Mouse (Mus musculus) midbrain, embryonic 15.5 days (tissue): Measurements from ENCODE around the gene Gab1. TPM values are rescaled to one million over a fixed set of nuclear protein-coding genes. Genes with fewer than 3 reads are reported as not detected.

Experiments
- ATAC-seq: fragments of 200-750 bp; cut with Nextera tagmentation; replicated peaks from 2 replicates; pipeline ENCODE4 v1.8.0; 2017; ENCODE audit warnings: moderate TSS enrichment
- H3K27ac ChIP-seq: fragments of 300-500 bp; sonication (generic); 2 replicates; pipeline ENCODE4 v1.5.1; 2015; ENCODE audit warnings: mild to moderate bottlenecking, inconsistent platforms
- H3K27me3 ChIP-seq: fragments of 300-500 bp; sonication (generic); replicated peaks from 2 replicates; pipeline ENCODE4 v1.6.1; 2015; ENCODE audit warnings: inconsistent platforms
- H3K36me3 ChIP-seq: fragments of 300-500 bp; sonication (generic); replicated peaks from 2 replicates; pipeline ENCODE4 v1.6.1; 2015; ENCODE audit warnings: inconsistent platforms
- H3K4me1 ChIP-seq: fragments of 300-500 bp; sonication (generic); 2 replicates; pipeline ENCODE4 v1.6.1; 2015; ENCODE audit warnings: inconsistent platforms
- H3K4me2 ChIP-seq: fragments of 300-500 bp; sonication (generic); 2 replicates; pipeline ENCODE4 v1.6.1; 2015; ENCODE audit warnings: inconsistent platforms, mild to moderate bottlenecking, moderate library complexity
- H3K4me3 ChIP-seq: fragments of 300-500 bp; sonication (generic); 2 replicates; pipeline ENCODE4 v1.5.1; 2015; ENCODE audit warnings: mild to moderate bottlenecking, inconsistent platforms
- H3K9ac ChIP-seq: fragments of 300-500 bp; sonication (generic); 2 replicates; pipeline ENCODE4 v1.6.1; 2015; ENCODE audit warnings: mild to moderate bottlenecking, inconsistent platforms
- H3K9me3 ChIP-seq: fragments of 300-500 bp; sonication (generic); 2 replicates; pipeline ENCODE4 v1.6.1; 2016; ENCODE audit warnings: inconsistent platforms
- WGBS: fragments of 180-500 bp; shearing (Covaris S2); methylation state at CpG from one replicate; pipeline ENCODE4 v1.1.7; 2015; ENCODE audit warnings: mixed read lengths; 5-methylcytosine and 5-hydroxymethylcytosine counted together
- polyA plus RNA-seq: library from polyadenylated mRNA; unstranded; fragments of >200 nt; fragmentation: Nextera tagmentation; extraction: Ambion mirVana; gene quantifications from 2 replicates; pipeline ENCODE4 v1.2.1, GENCODE M21; 2015

The Gab1 gene
- polyA plus RNA-seq, 1 experiment from 2014 or later: 8.6 TPM

DNA sequence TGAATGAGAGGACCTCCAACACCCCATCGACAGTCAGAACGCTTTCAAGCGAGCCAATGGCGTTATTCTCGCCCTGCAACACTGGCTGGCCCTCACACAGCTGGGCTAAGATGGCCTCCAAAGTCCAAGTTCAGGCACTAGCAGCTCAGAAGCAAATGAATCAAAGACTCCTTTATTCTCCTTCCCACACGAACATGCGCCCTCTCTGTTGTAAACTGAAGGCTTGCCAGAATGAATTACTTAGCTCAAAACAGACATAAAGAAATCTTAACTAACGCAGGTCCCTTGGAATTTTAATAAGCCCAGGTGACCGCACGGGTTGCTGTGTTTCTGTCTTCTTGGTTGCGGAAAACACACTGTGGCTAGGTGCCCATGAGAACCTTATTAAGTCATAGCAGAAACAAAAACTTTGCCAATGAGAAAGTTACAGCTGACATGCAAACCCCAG is 10.4 kb downstream of the Gab1 start:
- H3K9me3 ChIP-seq: no peaks in the 10 kb centered on the region
- no peaks in the 10 kb centered on the region for H3K27me3 ChIP-seq
- no peak overlapping the region for H3K4me2 ChIP-seq
- H3K36me3 ChIP-seq: no peaks in the 10 kb centered on the region
- peaks cover 19% of the 10 kb centered on the region; the same call in 1 of the 2 replicates for H3K4me1 ChIP-seq
- ATAC-seq: peak; percentile 44; the same call in 1 of the 2 replicates
- 48% methylated on average over 11 of the region's 11 CpGs for WGBS
- no peak overlapping the region for H3K9ac ChIP-seq
- no peak overlapping the region for H3K4me3 ChIP-seq
- peak overlapping the region; percentile 36; the same call in 1 of the 2 replicates for H3K27ac ChIP-seq

- no peak overlapping the region for H3K4me3 ChIP-seq
- WGBS: 81% methylated on average over 11 of the region's 11 CpGs
- H3K9me3 ChIP-seq: no peaks in the 10 kb centered on the region
- no peak for ATAC-seq
- no peak overlapping the region for H3K4me2 ChIP-seq
- no peaks in the 10 kb centered on the region for H3K36me3 ChIP-seq
- no peak overlapping the region for H3K27ac ChIP-seq
- H3K9ac ChIP-seq: no peak overlapping the region
- no peaks in the 10 kb centered on the region for H3K27me3 ChIP-seq
- peaks cover 16% of the 10 kb centered on the region; the same call in 1 of the 2 replicates for H3K4me1 ChIP-seq
Measured at GRCm38 (mm10) chr8:80868801-80869323, 11.5 kb downstream of the Gab1 start.

GRCm38 (mm10) chr8:80868006-80868702 is 12.2 kb downstream of the Gab1 start:
- H3K27ac ChIP-seq: no peak overlapping the region
- H3K4me2 ChIP-seq: no peak overlapping the region
- H3K9ac ChIP-seq: no peak overlapping the region
- H3K4me1 ChIP-seq: peaks cover 16% of the 10 kb centered on the region; the same call in 1 of the 2 replicates
- no peaks in the 10 kb centered on the region for H3K27me3 ChIP-seq
- no peak for ATAC-seq
- H3K36me3 ChIP-seq: no peaks in the 10 kb centered on the region
- 85% methylated on average over 12 of the region's 12 CpGs for WGBS
- no peak overlapping the region for H3K4me3 ChIP-seq
- H3K9me3 ChIP-seq: no peaks in the 10 kb centered on the region

DNA sequence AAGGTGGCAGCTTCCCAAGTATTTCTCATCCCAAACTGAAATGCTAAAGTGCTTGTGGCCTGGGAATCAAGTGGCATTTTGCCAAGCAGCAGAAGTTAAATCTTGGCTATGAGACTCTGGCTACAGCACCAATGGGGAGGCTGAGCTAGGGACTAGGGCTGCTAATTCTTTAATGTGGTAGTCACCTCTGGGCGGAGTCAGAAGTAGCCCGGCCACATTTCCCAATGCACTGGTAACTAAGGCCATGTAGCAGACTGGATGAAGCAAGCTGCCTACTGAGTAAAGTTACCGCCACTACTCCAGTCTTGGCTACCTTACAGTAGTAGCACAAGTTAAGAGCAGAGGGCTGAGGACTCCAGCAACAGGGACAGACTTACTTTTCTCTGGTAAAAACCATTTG is 12.7 kb downstream of the Gab1 start:
- no peaks in the 10 kb centered on the region for H3K27me3 ChIP-seq
- no peak overlapping the region for H3K4me3 ChIP-seq
- no peak overlapping the region for H3K4me2 ChIP-seq
- no peak overlapping the region for H3K9ac ChIP-seq
- H3K4me1 ChIP-seq: peaks cover 13% of the 10 kb centered on the region; the same call in 1 of the 2 replicates
- no peaks in the 10 kb centered on the region for H3K36me3 ChIP-seq
- no peaks in the 10 kb centered on the region for H3K9me3 ChIP-seq
- no peak overlapping the region for H3K27ac ChIP-seq
- no peak for ATAC-seq
- WGBS: 92% methylated on average over 3 of the region's 3 CpGs

DNA sequence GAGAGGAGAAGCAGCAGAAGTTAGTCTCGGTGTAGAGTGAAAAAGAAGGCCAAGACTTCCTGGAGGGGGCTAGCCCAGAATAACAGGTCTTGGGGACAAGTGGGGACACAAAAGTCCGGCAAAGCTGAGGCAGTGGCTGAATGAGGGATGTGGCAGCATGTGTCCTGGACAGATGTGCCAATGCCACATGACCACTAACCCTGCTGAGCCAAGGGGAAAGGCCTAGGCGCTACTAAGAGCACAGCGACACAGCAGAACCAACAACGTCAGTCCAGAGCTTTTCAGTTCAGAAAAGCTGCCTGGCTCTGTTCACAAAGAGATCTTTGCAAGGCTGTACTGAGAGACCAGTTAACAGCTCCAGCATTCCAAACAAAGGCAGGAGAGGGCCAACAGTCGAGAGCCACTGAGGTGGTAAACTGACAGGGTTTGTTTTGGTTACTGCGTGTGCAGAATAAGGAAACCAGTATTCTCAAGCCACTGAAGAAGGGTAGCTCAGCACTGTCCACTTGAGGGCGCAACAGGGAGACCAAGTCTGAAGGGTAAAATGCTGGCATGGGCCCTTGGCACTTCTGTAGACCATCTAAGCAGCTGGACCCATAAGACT is 15.0 kb downstream of the Gab1 start:
- no peaks in the 10 kb centered on the region for H3K36me3 ChIP-seq
- H3K27ac ChIP-seq: 0 out of 2 replicates have a peak overlapping the region, but pooled peaks have one; percentile 7
- 0 out of 2 replicates have a peak, but pooled peaks cover 3% of the 10 kb centered on the region for H3K4me1 ChIP-seq
- H3K4me3 ChIP-seq: no peak overlapping the region
- ATAC-seq: peak; percentile 41; the same call in 1 of the 2 replicates
- H3K4me2 ChIP-seq: no peak overlapping the region
- H3K27me3 ChIP-seq: no peaks in the 10 kb centered on the region
- no peaks in the 10 kb centered on the region for H3K9me3 ChIP-seq
- H3K9ac ChIP-seq: no peak overlapping the region
- 59% methylated on average over 8 of the region's 8 CpGs for WGBS

DNA sequence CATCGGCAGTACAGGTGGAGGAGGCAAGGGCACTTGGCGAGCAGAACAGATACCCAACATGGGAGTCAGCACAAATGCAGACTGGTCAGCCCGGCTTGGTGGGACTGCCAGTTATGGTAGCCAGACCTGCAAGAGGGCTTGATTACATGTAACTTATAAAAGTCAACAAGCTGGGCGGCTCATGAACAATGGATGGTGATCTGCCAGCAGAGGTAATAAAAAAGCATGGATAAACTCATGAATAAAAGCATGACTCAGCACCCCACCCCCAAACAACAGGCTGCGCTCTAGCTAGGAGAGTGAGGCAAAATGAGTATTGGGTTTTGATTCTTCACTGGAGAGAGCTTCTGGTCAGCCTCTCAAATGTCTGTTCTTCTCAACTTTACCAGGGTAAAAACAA is 16.9 kb downstream of the Gab1 start:
- no peaks in the 10 kb centered on the region for H3K9me3 ChIP-seq
- no peaks in the 10 kb centered on the region for H3K27me3 ChIP-seq
- H3K27ac ChIP-seq: no peak overlapping the region
- 85% methylated on average over 5 of the region's 5 CpGs for WGBS
- H3K9ac ChIP-seq: no peak overlapping the region
- ATAC-seq: no peak
- no peak overlapping the region for H3K4me2 ChIP-seq
- H3K36me3 ChIP-seq: no peaks in the 10 kb centered on the region
- no peaks in the 10 kb centered on the region for H3K4me1 ChIP-seq
- no peak overlapping the region for H3K4me3 ChIP-seq

- H3K36me3 ChIP-seq: no peaks in the 10 kb centered on the region
- no peaks in the 10 kb centered on the region for H3K9me3 ChIP-seq
- 97% methylated on average over 26 of the region's 26 CpGs for WGBS
- no peaks in the 10 kb centered on the region for H3K27me3 ChIP-seq
- H3K4me1 ChIP-seq: peaks cover 3% of the 10 kb centered on the region; the same call in 1 of the 2 replicates
- ATAC-seq: no peak
- H3K4me3 ChIP-seq: no peak overlapping the region
- no peak overlapping the region for H3K9ac ChIP-seq
- H3K27ac ChIP-seq: no peak overlapping the region
- H3K4me2 ChIP-seq: no peak overlapping the region
Measured at GRCm38 (mm10) chr8:80859180-80859775, 21.0 kb downstream of the Gab1 start.

- no peak overlapping the region for H3K9ac ChIP-seq
- H3K4me1 ChIP-seq: peaks cover 9% of the 10 kb centered on the region
- H3K4me3 ChIP-seq: no peak overlapping the region
- H3K9me3 ChIP-seq: no peaks in the 10 kb centered on the region
- no peaks in the 10 kb centered on the region for H3K27me3 ChIP-seq
- no peak overlapping the region for H3K4me2 ChIP-seq
- no peaks in the 10 kb centered on the region for H3K36me3 ChIP-seq
- no peak overlapping the region for H3K27ac ChIP-seq
- no peak for ATAC-seq
- WGBS: 94% methylated on average over 12 of the region's 12 CpGs
Measured at GRCm38 (mm10) chr8:80857851-80858367, 22.4 kb downstream of the Gab1 start.

DNA sequence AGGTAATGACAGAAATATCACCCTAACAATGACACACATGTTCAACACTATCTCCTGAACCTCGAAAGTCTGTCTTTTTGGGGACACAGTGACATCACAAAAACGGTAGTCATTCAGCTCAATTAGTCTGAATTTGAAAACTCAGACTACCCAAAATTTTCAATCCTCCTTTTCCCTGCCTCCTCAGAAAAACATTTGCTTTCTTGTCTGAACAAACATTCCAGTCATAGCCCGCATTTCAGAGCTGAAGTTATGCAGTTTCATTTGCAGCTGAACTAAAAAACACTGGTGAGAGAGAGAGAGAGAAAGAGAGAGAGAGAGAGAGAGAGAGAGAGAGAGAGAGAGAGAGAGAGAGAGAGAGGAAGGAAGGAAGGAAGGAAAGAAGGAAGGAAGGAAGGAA is 23.2 kb downstream of the Gab1 start:
- no peak for ATAC-seq

GRCm38 (mm10) chr8:80856606-80857005 is 23.7 kb downstream of the Gab1 start:
- H3K9me3 ChIP-seq: no peaks in the 10 kb centered on the region
- WGBS: 54% methylated on average over 6 of the region's 6 CpGs
- no peak overlapping the region for H3K27ac ChIP-seq
- no peak overlapping the region for H3K4me3 ChIP-seq
- H3K36me3 ChIP-seq: no peaks in the 10 kb centered on the region
- no peak overlapping the region for H3K9ac ChIP-seq
- no peaks in the 10 kb centered on the region for H3K27me3 ChIP-seq
- no peak overlapping the region for H3K4me2 ChIP-seq
- H3K4me1 ChIP-seq: peaks cover 9% of the 10 kb centered on the region
- 0 out of 2 replicates have a peak, but pooled peaks have one; percentile 44 for ATAC-seq

More for the DNA sequence above, 23.2 kb downstream of the Gab1 start:
- Histone ChIP-seq H3K4me3 (no peak overlapping the region), H3K27me3 (no peaks in the 10 kb centered on the region), H3K36me3 (no peaks in the 10 kb centered on the region), H3K9me3 (no peaks in the 10 kb centered on the region), H3K4me1 (peaks cover 9% of the 10 kb centered on the region), H3K9ac (no peak overlapping the region), H3K27ac (no peak overlapping the region), H3K4me2 (no peak overlapping the region)
- 76% methylated on average over 3 of the region's 3 CpGs for WGBS

- peaks cover 9% of the 10 kb centered on the region for H3K4me1 ChIP-seq
- H3K4me3 ChIP-seq: no peak overlapping the region
- ATAC-seq: no peak
- H3K9ac ChIP-seq: no peak overlapping the region
- no peaks in the 10 kb centered on the region for H3K27me3 ChIP-seq
- 75% methylated on average over 13 of the region's 13 CpGs for whole genome bisulfite sequencing
- no peaks in the 10 kb centered on the region for H3K9me3 ChIP-seq
- no peak overlapping the region for H3K27ac ChIP-seq
- H3K36me3 ChIP-seq: no peaks in the 10 kb centered on the region
- H3K4me2 ChIP-seq: no peak overlapping the region
Measured at GRCm38 (mm10) chr8:80853622-80854021, 26.7 kb downstream of the Gab1 start.

DNA sequence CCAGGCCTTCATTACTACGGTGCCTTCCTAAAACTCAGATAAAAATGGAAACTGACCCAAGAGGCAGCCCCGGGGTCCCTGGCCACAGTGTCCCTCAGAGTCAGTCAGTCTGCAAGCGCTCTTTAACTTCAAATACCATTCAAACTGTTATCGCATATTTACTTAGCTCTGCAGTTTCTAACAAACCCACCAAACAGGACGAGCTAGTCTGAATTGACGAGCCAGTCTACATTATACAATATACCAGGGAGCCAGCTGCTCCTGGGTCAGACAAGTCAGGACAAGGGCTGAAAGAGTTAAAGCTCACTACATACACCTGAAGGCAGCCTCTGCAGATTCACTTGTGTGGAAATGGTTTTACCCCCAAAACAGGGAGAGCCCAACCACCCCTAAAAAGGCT is 27.1 kb downstream of the Gab1 start:
- peaks cover 9% of the 10 kb centered on the region for H3K4me1 ChIP-seq
- no peaks in the 10 kb centered on the region for H3K36me3 ChIP-seq
- no peak overlapping the region for H3K4me3 ChIP-seq
- ATAC-seq: no peak
- H3K4me2 ChIP-seq: no peak overlapping the region
- WGBS: 79% methylated on average over 6 of the region's 6 CpGs
- no peaks in the 10 kb centered on the region for H3K27me3 ChIP-seq
- H3K9ac ChIP-seq: no peak overlapping the region
- H3K9me3 ChIP-seq: no peaks in the 10 kb centered on the region
- no peak overlapping the region for H3K27ac ChIP-seq
